Mouse (Mus musculus) cerebellum, adult 11 months (tissue): Measurements from ENCODE around the gene Tlk2.

Experiments used
- DNase-seq: peaks from one replicate; pipeline ENCODE4 v3.0.0; 2022

The Tlk2 gene

DNA sequence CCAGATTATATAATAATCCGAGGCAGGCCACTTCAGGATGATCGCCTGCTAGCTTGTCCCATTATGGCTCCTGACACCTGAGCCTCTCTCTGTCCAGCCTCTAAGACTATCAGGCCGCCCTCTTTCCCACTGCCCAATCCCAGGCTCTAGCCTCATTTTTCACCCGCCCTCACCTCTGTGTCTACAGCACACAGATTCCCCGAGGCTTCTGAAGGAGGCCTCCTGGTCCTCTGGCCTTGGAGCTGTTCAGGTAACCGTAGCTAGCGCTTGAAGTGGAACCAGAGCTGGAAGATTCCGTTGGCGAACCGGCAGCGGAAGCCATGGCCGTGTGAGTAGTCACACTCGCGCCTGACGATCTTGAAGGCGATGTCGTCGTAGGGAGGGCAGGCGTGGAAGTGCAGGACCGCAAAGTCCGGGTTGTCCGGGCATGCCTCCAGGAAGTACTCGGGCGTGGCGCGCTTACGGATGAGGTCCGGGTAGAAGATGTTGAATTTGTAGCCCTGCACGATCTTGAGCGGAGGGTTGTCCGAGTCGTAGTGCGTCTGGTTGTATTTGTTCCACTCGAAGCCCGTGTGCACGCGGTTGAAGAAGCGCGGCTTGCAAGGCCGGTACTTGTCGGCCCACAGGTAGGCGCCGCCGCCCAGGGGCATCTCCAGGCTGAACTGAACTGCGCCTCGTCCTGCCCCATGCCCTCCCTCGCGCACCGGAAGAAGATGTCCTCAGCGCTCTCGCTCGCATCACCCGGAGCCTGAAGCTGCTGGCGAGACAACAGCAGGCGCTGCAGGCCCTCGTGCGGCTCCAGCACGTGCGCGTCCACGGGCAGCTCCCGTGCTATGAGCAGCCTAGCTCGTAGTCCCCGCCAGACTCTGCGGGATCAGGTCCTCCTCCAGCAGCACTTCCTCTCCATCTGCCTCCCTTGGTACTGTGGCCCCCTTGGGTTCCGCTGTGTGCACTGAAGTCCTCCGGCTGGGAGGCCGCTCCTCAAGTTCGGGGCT, 13.8 kb upstream of the Tlk2 start:
- DNase-seq, result no peak

DNA sequence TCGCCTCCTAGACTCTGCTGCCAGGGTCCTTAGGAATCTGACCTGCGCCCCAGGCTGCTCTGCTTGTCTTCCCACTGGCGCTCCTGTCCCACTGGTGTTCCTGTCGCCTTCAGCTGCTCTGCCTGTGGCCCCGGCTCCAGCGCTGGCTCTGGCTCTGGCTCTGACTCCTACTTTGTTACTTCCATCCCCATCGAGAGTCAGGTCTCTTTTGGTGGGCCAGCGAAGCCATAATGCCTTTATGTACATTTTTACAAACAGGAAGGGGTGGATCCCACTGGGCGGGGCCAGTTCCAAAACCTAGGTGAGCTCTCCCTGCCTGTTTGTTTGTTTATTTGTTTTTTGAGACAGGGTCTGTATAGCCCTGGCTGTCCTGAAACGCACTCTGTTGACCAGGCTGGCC, 11.8 kb upstream of the Tlk2 start:
- DNase-seq, result no peak

DNA sequence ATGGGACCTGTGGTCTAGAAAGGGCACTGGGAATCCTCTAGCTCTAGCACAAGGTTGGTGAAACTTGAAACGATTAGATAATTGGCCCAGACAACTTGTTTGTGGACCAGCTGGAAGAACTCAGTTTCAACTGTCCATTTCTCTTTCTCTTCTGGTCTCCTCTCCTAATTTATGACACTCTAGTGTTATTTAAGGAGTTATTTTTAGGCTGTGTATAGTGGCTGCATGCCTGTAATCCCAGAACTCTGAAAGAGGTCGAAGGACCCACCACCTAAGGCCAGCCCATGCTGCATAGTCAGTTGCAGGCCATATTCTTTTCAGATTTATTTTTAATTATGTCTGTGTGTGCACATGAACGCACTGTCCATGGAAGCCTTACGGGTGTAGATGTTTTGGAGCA, 916 bp downstream of the Tlk2 start:
- DNase-seq, result no peak

DNA sequence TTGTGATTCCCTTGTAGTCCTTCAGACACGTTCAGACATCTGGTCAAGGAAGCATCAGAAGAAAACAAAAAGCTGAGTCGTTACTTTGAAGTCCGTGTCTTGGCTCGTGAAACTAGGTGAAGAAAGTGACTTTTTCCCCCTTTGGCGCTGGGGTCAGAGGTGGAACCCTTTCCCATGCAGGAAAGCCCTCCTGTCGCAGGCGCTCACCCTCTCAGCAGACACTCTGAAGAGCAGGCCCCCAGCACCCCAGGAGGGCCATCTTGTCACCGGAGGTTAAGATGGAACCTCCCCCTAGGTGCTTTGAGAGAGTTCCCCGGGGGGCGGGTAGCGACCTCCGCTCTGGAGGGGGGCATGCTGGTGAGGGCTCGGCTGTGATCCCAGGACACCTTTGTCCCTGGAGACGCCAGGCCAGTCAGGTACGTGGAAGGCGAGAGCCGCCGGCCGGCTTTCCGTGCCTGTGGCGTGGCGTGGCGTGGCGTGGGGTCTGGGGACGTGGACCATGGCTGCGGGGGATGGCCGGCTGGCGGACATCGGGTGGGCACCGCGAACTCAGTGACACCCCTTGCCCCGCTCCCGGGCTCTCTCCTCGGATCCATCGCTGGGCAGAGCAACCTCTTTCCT, 2.0 kb downstream of the Tlk2 start:
- DNase-seq, result peak; percentile 43

DNA sequence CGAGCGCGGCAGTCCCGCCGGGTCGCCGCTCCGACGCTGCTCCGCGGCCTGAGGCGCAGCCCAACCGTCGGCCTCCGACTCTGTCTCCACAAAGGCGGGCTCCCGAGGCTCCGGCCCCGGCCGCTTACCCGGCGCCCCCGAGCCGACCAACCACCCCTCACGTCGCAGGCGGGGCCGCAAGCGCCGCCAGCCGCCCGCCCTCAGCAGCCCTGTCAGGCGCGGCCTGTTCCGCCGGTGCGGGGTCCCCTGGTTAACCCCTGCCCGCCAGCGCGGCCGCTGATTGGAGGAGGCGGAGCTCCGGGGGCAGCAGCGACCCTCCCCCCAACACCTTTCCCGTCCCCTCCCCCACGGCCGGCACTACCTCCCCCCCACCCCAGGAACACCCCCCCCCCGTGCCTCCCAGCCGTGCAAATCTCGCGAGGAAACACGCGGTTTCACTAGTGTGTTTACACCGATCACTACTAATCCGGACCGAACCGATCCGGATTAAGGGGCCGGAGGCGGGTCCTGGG, 2.6 kb downstream of the Tlk2 start:
- peak; percentile 83 for DNase-seq

DNA sequence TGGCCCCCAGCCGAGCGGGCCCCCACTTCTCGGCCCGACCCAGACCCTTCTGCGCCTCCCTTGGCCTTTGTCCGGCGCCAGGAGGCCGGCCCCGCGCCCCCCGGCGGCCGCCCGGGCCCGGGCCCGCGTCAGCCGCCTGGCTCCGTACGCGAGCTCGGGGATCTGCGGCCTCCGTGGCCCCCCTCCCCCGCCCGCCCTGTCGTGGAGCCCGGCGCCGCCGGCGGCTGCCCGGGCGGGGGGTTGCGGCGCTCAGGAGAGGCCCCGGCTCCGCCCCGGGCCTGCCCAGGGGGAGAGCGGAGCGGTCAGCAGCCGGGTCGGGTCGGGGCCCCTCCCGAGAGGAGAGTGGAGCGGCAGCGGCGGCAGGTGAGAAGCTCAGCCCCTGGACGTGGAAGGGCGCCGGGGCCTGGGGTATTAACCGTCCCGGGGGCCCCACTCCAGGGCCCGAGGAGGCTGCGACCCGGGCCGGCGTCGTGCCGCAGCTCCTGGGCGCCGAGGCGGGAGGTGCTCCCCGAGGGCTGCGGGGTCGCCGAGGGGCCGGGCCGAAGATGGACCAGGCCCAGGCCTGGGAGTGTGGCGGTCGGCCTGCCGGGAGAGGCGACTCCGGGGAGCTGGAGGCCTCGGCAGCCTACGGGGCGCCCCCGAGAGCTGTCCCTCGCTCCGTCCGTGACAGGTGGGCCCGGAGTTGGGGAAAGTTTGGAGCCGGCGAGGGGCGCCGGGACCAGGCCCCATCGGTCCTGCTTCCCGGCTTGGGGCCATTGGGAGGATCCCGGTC, 3.3 kb downstream of the Tlk2 start:
- peak; percentile 40 for DNase-seq

DNA sequence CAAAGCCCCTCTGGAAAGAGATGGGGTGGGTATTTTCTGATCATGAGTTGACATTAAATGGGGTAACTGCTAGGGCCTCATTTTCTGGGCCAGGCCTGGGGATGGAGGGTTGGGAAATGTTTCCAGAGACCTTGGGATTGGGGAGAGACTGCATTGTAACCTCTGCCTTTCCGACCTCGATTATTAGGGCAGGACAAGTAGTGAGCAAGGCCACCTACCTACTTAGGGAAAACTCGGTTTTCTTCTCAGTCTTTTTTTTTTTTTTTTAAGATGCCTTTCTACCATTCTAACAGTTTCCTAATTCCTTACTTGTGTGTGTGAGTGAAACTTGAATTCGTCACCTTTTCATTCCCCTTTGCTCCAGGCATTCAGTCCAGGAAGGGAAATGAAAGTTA, 3.9 kb downstream of the Tlk2 start:
- DNase-seq, result no peak

DNA sequence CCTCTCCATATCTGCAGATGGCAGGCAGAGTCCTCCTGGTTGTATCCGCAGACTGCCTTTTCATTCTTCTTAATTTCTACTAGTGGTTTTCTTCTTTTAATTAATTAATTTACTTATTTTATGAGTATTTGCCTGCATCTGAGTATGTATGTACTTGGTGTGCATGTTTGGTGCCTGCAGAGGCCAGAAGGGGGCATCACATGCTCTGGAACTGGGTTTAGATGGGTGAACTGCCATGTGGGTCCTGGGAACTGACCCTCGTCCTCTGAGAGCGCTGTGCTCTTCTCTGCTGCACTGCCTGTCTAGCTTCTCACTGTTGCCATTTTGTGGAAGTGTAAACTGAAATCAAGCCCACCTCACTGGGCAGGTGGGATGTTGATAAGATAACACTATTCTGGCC, 6.1 kb downstream of the Tlk2 start:
- no peak for DNase-seq

DNA sequence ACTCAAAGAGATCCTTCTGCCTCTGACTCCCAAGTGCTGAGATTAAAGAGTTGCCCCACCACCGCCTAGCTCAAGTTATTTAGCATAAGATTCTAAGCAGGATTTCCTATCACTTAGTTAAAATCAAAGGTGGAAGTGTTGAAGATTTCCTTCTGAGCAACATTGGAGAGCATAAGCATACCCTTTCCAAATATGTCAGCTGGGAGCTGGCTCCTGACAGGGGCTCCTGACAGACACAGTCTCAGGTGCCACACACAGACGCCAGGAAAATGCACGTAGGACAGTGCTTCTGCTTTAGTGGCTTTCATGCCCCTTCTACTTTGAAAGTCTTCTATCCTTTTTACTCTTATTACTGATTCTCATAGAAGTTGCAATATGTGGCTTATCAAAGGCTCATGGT, 13.6 kb downstream of the Tlk2 start:
- DNase-seq, result no peak

DNA sequence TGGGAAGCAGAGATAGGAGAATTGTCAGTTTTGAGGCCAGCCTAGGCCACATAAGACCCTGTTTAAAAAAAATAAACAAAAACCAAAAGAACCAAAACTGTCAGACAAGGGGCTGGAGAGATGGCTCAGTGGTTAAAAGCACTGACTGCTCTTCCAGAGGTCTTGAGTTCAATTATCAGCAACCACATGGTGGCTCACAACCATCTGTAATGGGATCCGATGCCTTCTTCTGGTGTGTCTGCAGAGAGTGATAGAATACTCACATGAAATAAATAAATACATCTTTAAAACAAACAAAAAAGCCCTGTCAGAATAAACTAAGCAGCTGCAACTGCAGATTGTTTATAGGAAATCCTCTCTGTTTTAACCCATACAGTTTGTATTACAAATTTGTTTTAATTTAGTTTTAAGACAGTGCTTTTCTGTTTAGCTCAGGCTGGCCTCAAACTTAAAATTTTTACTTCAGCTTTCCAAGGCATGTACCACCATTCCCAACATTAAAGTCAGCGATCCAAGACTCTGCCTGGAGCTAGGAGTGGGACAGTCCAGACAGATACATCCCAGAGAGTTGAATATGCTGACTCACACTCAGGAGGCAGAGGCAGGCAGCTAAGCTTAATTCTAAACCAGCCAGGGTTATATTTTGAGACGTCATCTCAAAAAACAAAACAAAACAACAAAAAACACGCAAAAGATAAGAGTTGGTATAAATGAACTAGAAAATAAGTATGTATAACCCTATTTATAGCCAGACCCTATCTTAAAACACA, 18.5 kb downstream of the Tlk2 start:
- no peak for DNase-seq

DNA sequence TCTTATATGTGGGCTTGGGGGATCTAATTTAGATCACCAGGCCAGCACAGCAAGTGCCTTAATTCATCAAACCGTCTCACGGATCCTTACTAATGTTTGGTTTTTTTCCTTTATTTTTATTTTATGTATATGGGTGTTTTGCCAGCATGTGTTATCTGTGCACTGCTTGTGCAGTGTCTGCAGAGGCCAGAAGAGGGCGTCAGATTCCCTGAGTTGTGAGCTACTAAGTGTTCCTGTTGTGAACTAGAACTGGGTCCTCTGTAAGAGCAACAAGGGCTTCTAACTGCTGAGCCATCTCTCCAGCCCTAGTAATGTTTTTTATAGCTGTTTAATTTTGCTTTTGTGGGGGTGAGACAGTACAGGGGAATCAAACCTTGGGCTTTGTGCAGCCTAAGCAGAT, 23.8 kb downstream of the Tlk2 start:
- DNase-seq, result no peak

DNA sequence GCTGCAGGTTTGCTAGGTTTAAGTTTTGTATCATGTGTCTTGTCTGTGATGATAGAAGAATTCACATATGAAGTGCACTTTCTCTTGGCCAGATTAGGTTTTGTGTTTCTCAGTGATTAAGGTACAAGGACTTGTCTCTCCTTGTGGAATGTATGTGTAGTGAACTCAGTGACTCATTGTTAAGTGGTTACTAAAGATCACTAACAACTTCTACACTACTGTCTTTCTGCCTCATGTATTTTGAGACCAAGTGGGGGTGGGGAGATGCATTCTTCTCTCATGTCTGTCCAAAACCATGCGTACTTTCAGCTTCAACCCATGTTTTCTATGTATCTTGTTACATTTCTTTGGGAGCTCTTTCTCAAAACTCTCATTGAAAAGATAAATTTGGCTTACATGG, 31.4 kb downstream of the Tlk2 start:
- DNase-seq, result no peak

DNA sequence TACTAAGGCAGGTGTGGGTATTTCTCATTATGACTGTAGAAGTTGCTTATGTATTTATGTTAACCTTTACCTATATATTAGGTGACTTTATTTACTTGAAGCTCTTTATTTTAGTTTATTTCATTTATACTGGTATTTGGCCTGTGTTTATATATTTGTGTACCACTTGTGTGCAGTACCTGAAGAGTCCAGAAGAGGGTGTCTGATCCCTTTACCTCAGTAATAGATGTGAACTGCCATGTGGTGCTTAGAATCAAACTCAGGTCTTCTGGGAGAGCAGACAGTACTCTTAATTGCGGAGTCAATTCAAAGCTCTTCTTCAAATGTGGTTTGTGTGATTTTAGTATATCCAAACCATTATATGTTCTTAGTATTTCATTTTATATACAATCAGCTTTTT, 35.6 kb downstream of the Tlk2 start:
- no peak for DNase-seq

DNA sequence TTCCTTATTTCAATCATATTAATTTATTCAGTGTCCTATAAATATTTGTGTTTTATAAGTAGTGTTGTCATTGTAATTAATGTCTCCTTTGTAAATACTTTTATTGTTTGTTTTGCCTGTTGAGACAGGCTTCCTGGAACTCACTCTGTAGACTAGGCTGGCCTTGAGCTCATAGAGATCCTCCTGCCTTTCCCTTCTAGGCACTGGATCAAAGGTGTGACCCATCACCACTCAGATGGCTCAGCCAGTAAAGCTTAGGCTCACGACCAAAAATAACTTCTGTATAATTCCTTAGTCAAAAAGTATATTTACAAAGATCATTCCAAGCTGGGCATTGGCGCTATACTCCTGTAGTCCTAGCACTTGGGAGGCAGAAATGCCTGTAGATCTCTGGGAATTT, 39.2 kb downstream of the Tlk2 start:
- DNase-seq, result no peak

DNA sequence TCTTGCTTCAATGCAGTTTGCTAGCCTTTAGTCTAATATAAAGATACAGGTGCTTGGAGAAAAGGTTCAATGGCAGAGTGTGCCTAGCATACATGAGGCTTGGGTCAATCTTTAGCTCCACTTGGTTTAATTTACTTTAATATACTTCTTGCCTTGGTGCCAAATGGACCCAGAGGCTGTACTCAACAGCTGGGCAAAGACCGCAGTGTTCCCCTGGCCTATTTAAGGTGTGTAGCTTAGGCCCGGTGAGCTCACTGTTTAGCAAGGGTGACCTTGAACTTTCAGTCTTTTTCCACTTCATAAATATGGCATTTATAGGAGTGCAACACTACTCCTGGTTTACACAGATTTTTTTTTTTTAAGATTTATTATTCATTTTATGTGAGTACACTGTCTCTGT, 55.9 kb downstream of the Tlk2 start:
- no peak for DNase-seq

DNA sequence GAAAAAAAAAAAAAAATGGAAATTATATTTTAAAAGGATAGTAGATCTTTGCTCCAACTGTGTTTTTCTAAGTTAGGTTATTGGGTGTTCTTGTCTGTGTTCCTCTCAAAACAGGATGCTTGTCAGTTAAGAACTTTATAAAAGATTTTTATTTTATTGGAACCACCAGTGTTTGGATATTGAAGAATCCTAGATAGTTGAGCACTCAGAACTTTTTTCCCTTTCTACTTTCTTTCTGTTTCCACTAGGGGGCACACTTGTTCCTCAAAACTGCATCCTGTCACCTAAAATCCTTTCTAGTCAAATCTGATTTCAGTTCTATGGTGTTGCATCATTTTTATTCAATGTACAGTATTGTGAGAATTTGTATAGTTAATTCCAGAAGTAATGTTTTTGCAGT, 62.4 kb downstream of the Tlk2 start:
- no peak for DNase-seq

DNA sequence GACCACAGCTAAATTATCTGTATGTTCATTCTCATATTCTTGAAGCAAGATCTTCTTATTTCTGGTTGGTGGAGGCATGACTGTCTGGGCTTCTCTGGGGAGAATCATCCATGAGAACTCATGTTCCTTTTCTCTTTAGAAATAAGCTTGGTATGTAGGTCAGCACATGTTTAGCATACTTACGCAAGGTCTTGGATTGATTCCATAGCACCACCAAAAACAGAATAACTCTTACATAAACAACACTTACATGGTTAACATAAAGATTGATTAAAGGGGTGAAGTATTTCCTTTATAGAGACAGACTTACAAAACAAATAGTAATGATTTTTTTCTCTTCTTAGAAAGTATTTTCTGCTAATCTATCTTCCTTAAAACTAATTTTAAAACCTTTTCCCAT, 67.8 kb downstream of the Tlk2 start:
- no peak for DNase-seq

DNA sequence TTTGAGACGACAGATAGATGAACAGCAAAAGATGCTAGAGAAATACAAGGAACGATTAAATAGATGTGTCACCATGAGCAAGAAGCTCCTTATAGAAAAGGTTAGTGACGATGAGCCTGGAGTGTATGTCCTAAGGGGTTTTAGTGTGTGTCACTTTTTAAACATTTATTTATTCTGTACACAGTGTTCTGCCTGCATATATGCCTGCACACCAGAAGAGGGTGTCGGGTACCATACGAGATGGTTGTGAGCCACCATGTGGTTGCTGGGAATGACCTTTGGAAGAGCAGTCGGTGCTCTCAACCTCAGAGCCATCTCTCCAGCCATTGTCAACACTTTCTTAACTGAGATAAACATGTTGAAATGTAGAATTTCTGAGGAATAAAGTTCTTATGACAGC, 68.2 kb downstream of the Tlk2 start:
- no peak for DNase-seq

DNA sequence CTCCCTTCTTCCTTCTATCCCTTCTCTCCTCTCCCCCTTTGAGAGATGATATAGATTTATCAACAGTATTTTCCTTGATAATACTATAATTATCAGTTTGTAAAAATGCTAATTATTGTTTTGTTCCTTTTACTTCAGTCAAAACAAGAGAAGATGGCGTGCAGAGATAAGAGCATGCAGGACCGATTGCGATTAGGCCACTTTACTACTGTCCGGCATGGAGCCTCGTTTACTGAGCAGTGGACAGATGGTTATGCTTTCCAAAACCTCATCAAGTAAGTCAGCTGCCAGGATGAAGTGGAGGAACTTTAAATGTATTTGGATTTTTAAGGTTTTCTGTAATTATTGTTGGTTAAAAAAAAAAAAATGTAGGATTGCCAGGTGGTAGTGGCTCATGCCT, 68.7 kb downstream of the Tlk2 start:
- DNase-seq, result no peak

DNA sequence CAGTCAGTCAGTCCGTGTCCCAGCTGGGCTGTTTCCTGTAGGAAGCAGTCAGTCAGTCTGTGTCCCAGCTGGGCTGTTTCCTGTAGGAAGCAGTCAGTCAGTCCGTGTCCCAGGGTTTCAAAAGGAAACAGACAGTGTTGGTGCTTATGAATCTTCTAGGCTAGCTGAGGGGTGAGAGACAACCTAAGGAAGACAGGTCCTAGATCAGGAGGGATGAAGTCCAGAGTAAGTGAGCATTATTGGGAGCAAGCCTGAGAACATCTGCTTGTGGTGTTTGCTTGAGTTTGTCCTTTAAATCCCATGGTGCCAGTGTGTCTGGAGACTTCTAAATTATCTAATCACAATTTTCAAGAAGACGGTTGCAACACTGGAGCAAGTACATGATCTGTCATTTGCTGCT, 81.1 kb downstream of the Tlk2 start:
- DNase-seq, result no peak

DNA sequence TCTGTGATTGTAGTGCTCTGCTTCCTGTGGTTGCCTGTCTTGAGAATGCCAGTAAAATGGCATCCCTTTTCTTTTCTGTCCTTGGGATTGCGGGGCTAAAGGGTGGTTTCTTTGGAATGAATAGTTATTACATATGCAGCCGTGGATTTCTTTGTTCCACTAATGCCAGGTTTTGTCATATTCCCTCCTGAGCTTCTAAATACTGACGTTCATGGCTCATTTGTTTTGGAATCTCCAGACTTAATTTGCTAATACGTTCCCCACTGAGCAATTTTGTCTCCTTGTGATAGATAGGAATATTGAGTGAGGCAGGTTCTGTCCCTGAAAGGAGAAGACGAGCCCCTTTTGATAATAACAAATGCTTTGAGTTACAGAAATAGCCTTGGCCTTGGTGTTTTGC, 82.5 kb downstream of the Tlk2 start:
- no peak for DNase-seq

DNA sequence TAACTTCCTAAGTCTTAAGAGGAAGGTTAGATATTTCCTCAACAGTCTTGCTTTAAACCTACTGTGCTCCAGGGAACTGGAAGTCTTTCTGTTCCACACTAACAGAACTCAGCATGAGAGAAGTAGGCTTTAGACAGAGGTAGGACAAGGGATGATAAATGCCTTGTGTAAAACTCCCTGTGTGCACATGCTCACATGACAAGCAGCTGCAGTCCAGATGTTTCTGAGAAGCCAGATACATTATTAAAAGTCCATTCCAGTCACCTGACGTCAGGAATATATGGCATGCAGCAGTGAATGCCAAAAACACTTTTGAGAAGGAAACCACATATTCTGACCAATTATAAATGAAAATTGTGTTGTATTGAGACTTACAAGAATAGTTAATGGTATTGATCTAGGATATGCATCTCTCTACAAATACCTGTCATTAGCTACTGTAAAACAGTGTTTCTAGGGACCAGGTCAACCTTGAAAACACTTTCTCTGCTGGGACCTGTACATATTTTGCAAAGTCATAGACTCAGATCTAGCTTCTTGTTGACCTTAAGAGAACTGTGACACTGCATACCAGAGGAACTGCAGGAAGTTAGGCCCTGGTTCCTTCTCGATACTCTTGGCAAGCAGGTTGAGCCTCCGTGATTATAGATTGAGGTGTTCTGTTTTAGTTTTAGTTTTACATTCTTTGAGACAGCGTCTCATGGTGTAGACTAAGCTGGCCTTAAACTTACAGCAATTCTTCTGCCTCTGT, 83.2 kb downstream of the Tlk2 start:
- no peak for DNase-seq
